Mouse (Mus musculus): ENCODE measurements around the gene 1700092M07Rik.

Gene 1700092M07Rik

GRCm38 (mm10) chr19:8740603-8741002 lies at the start of gene 1700092M07Rik:
TSS of gene 1700092M07Rik (plus strand) at chr19:8740718.
- DNase-seq (ENCODE audit: low spot score in 2 of 2) = no peak

GRCm38 (mm10) chr19:8691871-8692539 lies 48.5 kb upstream of the 1700092M07Rik start:
- no peak for DNase-seq (ENCODE audit: low spot score in 2 of 2)

GRCm38 (mm10) chr19:8692740-8693139 lies 47.8 kb upstream of the 1700092M07Rik start:
- DNase-seq (ENCODE audit: low spot score in 2 of 2) = no peak

DNA sequence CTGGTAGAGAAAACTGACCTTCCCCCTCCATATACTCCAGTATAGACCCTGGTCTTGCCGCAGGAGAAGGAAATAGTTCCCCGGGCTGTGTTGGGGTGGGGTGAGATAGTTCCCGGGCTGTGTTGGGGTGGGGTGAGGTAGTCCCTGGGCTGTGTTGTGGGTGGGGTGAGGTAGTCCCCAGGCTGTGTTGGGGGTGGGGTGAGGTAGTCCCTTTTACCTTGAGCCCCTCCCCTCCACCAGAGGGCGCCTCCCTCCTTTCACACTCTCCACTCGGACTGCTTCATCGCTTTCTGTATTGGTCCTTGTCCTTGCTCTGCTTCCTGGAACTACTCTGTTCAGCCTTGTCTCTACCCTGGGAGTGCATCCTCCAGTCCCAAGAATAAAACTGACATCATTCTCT lies 45.2 kb upstream of the 1700092M07Rik start:
- no peak for DNase-seq (ENCODE audit: low spot score in 2 of 2)

- DNase-seq (ENCODE audit: low spot score in 2 of 2) = no peak
These were observed 40.9 kb upstream of the 1700092M07Rik start for GRCm38 (mm10) chr19:8699652-8700051.

DNA sequence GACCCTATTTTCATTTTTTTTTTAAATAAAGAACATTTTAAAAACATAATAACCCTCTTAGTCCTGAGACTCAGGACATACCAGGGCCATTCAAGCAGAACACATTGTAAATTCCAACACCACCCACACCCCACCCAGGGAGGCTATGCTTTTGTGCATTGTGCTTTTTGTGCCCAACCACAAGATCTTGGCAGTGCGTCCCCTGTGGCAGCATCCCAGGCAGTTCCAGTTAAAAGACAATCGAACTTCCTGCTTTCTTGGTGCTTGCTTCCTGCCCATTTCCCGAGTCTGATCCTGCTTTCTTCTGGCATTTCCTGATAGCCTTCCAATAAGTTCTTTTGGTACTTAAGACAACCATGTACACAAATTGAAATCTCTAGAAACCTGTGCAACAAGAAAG lies 38.1 kb upstream of the 1700092M07Rik start:
- no peak for DNase-seq (ENCODE audit: low spot score in 2 of 2)

DNA sequence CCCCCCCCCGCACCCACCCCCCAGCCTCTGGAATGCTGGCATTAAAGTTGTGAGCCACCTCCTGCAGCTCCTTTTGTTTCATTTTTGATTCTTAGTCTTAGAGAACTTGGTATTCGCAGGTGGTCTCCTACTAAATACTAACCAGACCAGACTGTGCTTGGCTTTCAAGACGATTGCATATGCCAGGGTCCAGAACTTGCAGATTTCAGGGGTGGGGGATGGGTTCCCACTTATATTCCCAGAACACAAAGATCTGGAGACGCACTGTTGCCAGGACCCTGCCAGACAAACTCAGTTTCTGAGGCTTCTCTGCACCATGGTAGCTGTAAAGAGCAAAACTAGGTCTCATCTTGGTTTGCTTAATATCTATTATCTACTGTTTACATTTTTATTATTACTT lies 36.9 kb upstream of the 1700092M07Rik start:
- no peak for DNase-seq (ENCODE audit: low spot score in 2 of 2)

DNA sequence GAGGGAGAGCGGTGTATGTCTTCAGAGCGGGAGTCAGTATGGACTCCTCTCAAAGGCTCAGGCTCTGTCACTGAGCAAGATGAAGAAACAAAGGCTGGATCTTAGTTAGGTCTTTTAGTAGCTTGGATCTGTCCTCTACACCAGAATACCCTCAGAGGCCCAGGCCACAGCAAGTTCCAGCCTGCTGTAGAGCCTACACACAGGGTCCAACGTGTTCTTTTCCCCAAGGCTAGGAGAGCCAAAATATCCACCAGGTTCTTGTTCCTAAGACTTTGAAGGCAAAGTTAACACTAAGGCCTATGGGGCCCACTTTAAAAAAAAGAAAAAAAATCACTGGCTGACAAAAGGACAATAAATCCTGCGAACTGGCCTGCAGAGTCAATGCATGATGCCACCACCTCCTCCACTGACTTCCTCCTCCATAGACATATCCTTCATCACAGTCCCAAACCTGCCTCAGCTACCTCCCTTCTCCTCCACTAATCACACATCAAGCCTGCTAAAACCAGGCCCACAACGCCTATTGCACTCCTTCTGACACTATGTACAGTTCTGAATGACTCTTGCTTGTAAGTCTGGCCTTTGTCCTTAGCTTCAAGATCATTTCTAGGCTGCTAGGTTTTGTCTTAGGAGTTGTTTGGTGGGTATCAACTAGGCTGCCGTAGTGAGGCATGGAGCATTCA lies 35.4 kb upstream of the 1700092M07Rik start:
- DNase-seq (ENCODE audit: low spot score in 2 of 2) = no peak

- DNase-seq (ENCODE audit: low spot score in 2 of 2) = no peak
These were observed 34.3 kb upstream of the 1700092M07Rik start for GRCm38 (mm10) chr19:8706132-8706667.

DNA sequence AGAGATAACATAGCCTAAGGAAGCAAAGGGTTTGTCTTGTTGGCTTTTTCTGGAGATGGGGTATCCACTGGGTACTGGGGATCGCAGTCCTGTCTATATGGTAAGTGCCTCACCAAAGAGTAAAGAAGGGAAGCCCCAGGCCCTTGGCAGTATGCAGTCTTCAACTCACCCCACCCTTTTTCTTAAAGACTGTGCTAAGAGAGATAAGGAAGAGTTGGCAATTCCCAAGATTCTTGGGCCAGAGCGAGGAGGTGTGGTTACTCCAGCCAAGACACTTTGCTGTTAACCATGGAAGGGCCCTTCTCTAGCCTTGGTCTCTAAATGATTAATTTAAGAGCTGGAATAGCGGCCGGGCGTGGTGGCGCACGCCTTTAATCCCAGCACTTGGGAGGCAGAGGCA lies 33.6 kb upstream of the 1700092M07Rik start:
- no peak for DNase-seq (ENCODE audit: low spot score in 2 of 2)

- no peak for DNase-seq (ENCODE audit: low spot score in 2 of 2)
These were observed 31.6 kb upstream of the 1700092M07Rik start for GRCm38 (mm10) chr19:8708954-8709353.

GRCm38 (mm10) chr19:8710057-8710456 lies 30.5 kb upstream of the 1700092M07Rik start:
- DNase-seq (ENCODE audit: low spot score in 2 of 2) = no peak

DNA sequence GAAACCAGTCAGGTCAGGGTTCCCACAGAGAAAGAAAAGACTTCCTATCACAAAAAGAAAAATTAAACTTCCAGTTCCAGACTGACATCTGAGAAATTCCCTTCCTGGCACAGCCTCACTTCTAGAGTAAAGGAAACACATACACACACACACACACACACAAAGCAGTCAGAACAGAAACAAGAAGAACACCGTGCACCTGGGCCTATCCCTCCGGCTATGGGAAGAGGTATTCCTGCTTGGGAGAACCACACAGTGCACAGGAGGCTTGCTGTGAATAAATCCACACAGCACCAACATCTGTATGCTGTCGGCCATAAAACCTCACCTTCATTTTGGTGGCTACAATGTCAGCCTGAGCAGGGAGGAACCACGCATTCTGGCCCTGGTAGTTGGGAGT lies 29.0 kb upstream of the 1700092M07Rik start:
- DNase-seq (ENCODE audit: low spot score in 2 of 2) = no peak

- DNase-seq (ENCODE audit: low spot score in 2 of 2) = no peak
These were observed 28.3 kb upstream of the 1700092M07Rik start for GRCm38 (mm10) chr19:8711949-8712869.

- peak in 1 of 2 experiments; percentile 66 for DNase-seq (ENCODE audit: low spot score in 2 of 2)
These were observed 27.6 kb upstream of the 1700092M07Rik start for GRCm38 (mm10) chr19:8712870-8713305.

GRCm38 (mm10) chr19:8713306-8713996 lies 27.1 kb upstream of the 1700092M07Rik start:
- DNase-seq (ENCODE audit: low spot score in 2 of 2) = peak; percentile 90 to 91

DNA sequence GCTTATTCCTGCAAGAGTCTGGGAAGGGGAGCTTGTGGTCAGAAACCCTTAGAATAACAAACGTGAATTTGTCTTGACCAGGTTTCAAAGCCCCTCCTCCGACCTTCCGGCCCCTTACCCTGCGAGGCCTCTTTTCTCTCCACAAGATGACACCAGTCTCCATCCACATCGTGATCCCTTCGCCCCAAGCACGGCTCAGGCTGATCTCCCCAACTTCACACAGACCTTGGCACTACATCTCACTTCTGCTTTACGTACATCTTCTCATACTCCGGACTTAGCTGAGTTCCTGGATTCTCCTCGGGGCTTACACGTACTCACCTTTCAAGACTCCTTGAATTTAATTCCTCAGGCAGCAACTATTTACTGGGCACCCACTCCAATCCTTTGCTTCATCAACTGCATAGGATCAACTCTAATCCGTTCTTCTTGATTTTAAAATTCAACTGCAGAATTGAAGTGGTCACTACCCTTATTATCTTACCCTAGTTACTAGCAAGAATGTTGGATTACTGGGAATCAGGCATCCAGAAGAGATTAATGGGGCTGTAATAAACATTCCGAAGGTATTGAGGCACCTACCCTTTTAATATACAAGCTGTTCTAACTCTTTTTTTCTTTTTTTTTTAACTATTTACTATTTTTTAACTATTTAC lies 26.4 kb upstream of the 1700092M07Rik start:
- no peak for DNase-seq (ENCODE audit: low spot score in 2 of 2)

- no peak for DNase-seq (ENCODE audit: low spot score in 2 of 2)
These were observed 25.7 kb upstream of the 1700092M07Rik start for GRCm38 (mm10) chr19:8714653-8715481.

DNA sequence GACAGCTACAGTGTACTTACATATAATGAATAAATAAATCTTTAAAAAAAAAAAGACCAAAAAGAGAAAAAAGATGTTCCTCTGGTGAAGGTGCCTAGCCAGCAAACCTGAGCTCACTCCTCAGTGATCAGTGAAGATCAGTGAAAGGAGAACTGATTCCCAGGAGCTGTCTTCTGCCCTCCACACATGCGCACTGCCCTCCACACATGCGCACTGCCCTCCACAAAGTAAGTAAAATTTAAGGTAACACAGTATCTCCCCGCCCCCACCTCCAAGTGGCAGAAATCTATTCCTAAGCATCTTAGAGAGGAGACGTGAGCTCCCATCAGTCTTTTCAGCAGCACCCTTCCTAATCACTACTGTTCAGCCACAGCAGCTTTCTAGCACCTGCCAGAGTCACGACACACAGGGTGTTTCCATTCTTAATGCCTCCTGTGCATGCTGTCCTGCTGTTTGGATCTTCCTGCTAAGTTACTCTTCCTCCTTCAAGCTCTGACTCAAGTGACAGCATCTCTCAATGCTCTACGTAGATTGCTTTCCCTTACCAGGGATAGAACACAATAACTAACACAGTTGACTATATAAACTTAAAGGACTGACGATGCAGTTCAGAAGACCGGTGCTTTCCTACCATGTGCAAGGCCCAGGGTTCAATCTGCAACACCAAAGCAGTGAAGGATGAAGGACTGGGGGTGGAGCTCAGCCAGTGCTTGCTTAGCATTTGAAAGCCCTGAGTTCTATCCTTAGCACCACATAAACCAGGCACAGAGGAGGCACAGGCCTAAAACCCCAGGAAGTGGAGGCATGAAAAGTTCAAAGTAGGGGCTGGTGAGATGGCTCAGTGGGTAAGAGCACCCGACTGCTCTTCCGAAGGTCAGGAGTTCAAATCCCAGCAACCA lies 24.4 kb upstream of the 1700092M07Rik start:
- DNase-seq (ENCODE audit: low spot score in 2 of 2) = no peak

Data from right cerebral cortex, postnatal 36 days (tissue).